Mouse (Mus musculus) kidney, postnatal 0 days (tissue): ENCODE measurements around the gene Xylt1. TPM values are rescaled to one million over a fixed set of nuclear protein-coding genes. Genes with fewer than 3 reads are reported as not detected.

ENCODE experiments used
- ATAC-seq: fragments of 200-750 bp; cut with Nextera tagmentation; replicated peaks from 2 replicates; pipeline ENCODE4 v1.8.0; 2017; ENCODE audit warnings: low read depth, moderate number of reproducible peaks, moderate TSS enrichment, moderate library complexity; ENCODE audit not compliant: low FRiP score
- DNase-seq: peaks from one replicate; pipeline ENCODE4 v3.0.0-alpha.2; 2016; ENCODE audit warnings: low spot score
- H3K27ac ChIP-seq: fragments of 300-500 bp; sonication (generic); 2 replicates; pipeline ENCODE4 v1.5.1; 2014; ENCODE audit warnings: mild to moderate bottlenecking
- H3K27me3 ChIP-seq: fragments of 300-500 bp; sonication (generic); 2 replicates; pipeline ENCODE4 v1.6.1; 2014; ENCODE audit warnings: low read length, mixed read lengths; ENCODE audit not compliant: insufficient read depth
- H3K36me3 ChIP-seq: fragments of 300-500 bp; sonication (generic); 2 replicates; pipeline ENCODE4 v1.6.1; 2014; ENCODE audit warnings: low read length, mixed read lengths; ENCODE audit not compliant: insufficient read depth
- H3K4me1 ChIP-seq: fragments of 300-500 bp; sonication (generic); replicated peaks from 2 replicates; pipeline ENCODE4 v1.6.1; 2014; ENCODE audit warnings: antibody characterized with exemption, low read length, mixed read lengths; ENCODE audit not compliant: insufficient read depth
- H3K4me2 ChIP-seq: fragments of 300-500 bp; sonication (generic); 2 replicates; pipeline ENCODE4 v1.6.1; 2014; ENCODE audit warnings: mild to moderate bottlenecking, low read length, moderate library complexity, mixed read lengths
- H3K4me3 ChIP-seq: fragments of 300-500 bp; sonication (generic); replicated peaks from 2 replicates; pipeline ENCODE4 v1.5.1; 2014; ENCODE audit warnings: low read depth, low read length
- H3K9ac ChIP-seq: fragments of 300-500 bp; sonication (generic); 2 replicates; pipeline ENCODE4 v1.6.1; 2014; ENCODE audit warnings: low read depth, low read length
- H3K9me3 ChIP-seq: fragments of 300-500 bp; sonication (generic); replicated peaks from 2 replicates; pipeline ENCODE4 v1.6.1; 2016; ENCODE audit warnings: low read length, inconsistent platforms, mixed read lengths
- CTCF ChIP-seq: IDR thresholded peaks from 2 replicates; pipeline ENCODE4 v1.5.1; 2016; ENCODE audit warnings: antibody characterized with exemption, low read depth, mild to moderate bottlenecking, moderate library complexity
- WGBS: fragments of 180-500 bp; shearing (Covaris S2); extraction: QIAGEN DNeasy Blood & Tissue Kit; methylation state at CpG from one replicate; pipeline ENCODE4 v1.1.7; 2014; 5-methylcytosine and 5-hydroxymethylcytosine counted together
- polyA plus RNA-seq: library from polyadenylated mRNA; unstranded; fragments of >200 nt; fragmentation: Nextera tagmentation; extraction: Ambion mirVana; gene quantifications from 2 replicates; pipeline ENCODE4 v1.2.1, GENCODE M21; 2015

Xylt1 gene
- 1.6 and 1.7 TPM in 2 replicates for polyA plus RNA-seq

DNA sequence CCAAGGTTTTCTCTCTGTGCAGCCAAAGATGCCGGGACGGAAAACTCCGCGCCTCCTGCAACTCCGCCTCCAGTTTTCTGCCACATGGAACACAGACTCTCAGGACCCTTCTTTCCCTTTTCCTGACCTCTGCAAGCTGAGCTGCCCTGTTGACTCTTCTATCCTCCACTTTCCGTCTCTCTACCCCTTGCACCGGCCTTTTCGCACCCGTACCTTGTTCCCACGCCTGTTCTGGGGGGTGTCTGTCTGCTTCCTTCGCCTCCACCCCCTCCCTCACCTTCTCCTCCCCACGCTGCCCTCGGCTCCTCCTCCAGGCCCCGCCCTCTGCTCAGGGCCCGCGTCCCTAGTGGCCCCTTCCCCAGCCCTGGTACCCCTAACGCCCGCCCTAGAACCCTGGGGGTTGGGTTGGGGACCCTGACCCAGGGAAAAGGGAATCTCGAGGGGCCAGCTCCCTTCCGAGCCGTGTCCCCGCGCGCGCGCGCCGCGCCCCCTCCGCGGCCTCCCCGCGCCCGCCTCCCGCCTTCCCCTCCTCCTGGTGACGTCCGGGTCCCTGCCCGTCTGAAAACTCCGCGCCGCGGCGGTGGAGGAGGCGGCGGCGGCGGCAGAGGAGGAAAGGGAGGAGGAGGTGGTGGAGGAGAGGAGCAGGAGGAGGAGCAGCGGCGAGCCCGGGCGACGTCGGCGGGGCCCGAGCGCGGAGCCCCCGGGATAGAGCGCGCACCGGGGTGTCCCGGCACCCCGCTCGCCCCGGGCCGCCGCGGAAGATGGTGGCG, at the start of gene Xylt1:
Gene Xylt1, plus strand, starts transcription at position 562 of the 770 bp plus-strand sequence.
- Histone ChIP-seq H3K9ac (peak within 1 kb of the TSS; percentile 75), H3K9me3 (no peaks in the 10 kb centered on the region), H3K4me2 (peak within 1 kb of the TSS; percentile 91), H3K27me3 (no peaks in the 10 kb centered on the region), H3K36me3 (no peaks in the 10 kb centered on the region), H3K27ac (peak within 1 kb of the TSS; percentile 75), H3K4me1 (peaks cover 12% of the 10 kb centered on the region), H3K4me3 (peak within 1 kb of the TSS; percentile 87)
- TF ChIP-seq CTCF: no peak
- ATAC-seq: peak; percentile 76
- DNase-seq: peak; percentile 90
- under 1% methylated on average over 59 of the region's 69 CpGs for WGBS

DNA sequence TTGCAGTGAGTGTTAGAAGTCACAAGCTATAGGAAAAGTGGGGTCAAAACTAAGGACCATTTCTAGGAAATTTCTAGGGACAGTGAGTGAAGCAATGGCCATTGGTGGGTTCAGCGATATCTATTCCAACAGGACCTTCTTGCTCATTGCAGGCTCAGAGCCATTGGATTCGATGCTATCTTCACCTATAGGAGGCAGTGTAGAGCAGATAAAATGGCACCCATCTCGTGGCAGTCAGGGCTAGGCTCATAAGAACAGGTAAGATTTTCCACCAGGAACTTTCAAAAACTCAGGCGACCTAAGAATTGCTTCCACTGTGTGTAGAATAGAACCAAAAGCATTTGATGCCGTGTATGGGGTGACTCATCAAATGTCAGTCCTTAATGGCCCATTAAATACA, 46.8 kb upstream of the Xylt1 start:
- Histone ChIP-seq H3K9ac (no peak overlapping the region), H3K4me2 (no peak overlapping the region), H3K27ac (no peak overlapping the region), H3K27me3 (no peaks in the 10 kb centered on the region), H3K9me3 (no peaks in the 10 kb centered on the region), H3K36me3 (no peaks in the 10 kb centered on the region), H3K4me3 (no peak overlapping the region), H3K4me1 (no peaks in the 10 kb centered on the region)
- DNase-seq: no peak
- no peak for TF ChIP-seq CTCF
- WGBS: 80% methylated on average over 5 of the region's 5 CpGs
- ATAC-seq: no peak

DNA sequence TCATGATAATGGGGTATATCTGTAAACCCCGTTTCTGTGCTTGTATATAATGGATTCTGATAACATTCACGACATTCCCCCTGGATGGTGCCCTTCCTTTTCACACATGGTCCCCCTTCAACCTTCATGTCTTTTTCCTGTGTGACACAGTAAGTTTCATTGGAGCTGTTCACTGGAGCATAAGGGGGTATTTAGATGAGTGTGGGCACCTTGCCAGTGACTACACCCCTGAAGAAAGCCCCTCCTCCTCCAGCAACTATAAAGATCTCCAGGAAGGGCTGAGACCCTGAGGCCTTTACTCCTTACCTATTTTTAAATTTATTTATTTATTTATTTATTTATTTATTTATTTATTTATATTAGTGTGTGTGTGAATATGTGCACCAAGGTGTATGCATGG, 24.5 kb upstream of the Xylt1 start:
- Histone ChIP-seq H3K27me3 (no peaks in the 10 kb centered on the region), H3K4me3 (no peak overlapping the region), H3K27ac (no peak overlapping the region), H3K4me2 (no peak overlapping the region), H3K9me3 (no peaks in the 10 kb centered on the region), H3K4me1 (no peaks in the 10 kb centered on the region), H3K36me3 (no peaks in the 10 kb centered on the region), H3K9ac (no peak overlapping the region)
- ATAC-seq (no peak), DNase-seq (no peak)
- TF ChIP-seq CTCF: no peak
- 83% methylated on average over 2 of the region's 2 CpGs for WGBS

DNA sequence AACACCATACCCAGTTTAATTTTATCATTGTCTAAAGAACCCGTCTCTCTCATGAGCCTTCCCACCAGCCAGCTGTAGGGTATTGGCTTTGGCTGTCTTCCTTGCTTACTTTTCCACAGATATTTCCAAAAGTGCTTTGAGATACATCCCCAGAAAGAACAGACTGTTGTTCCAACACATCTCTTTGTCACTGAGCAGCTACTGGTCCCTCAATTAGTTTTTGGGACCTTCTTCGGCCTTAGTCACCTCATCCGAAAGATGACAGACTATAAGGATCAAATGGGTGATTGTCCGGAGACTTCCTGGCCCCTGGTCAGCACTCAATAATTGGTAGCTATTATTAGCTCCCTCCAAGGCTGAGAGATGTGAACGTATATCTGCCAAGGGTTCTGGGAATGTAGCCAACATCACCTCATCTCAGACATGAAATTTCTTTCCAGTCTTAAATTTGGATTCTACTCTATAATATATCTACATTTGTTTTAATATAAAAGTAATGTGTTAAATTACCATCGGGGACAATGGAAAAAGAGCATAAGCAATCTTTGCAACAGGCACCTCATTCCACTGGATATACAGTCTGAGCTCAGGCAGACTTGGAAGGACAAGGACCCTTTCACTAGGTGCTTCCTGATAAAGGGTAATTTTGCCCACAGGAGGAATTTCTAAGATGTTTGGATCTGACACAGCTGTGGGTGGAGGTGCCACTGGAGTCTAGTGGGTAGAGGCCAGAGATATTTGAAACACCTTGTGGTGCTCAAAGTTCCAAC, 23.2 kb upstream of the Xylt1 start:
- no peak overlapping the region for H3K9ac ChIP-seq
- H3K36me3 ChIP-seq: no peaks in the 10 kb centered on the region
- H3K9me3 ChIP-seq: no peaks in the 10 kb centered on the region
- 49% methylated on average over 6 of the region's 6 CpGs for WGBS
- H3K4me2 ChIP-seq: no peak overlapping the region
- H3K4me1 ChIP-seq: no peaks in the 10 kb centered on the region
- H3K27me3 ChIP-seq: no peaks in the 10 kb centered on the region
- H3K27ac ChIP-seq: no peak overlapping the region
- no peak overlapping the region for H3K4me3 ChIP-seq
- ATAC-seq (no peak), DNase-seq (no peak)
- TF ChIP-seq CTCF: no peak

DNA sequence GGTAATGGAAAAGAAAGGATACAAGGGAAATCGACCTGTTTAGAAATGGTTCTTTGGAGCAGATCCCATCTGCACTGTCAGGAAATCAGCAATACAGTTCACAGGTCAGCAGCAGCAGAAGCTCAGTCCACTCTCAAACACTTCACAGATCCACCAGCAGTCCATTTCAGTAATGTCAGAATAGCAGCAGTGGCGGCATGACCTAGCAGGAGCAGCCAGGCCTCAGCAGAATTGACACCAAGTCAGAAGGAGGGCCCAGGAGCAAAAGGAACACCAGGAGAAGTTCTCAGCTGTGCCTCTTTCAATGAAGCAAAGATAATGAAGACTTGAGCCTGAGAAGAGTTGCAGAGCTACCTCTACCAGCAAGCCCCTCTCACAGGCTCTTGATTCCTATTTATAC, 19.5 kb upstream of the Xylt1 start:
- H3K36me3 ChIP-seq: no peaks in the 10 kb centered on the region
- H3K27me3 ChIP-seq: no peaks in the 10 kb centered on the region
- H3K4me3 ChIP-seq: no peak overlapping the region
- TF ChIP-seq CTCF: no peak
- H3K4me1 ChIP-seq: no peaks in the 10 kb centered on the region
- no peak overlapping the region for H3K9ac ChIP-seq
- no peak overlapping the region for H3K4me2 ChIP-seq
- ATAC-seq (no peak), DNase-seq (no peak)
- H3K9me3 ChIP-seq: no peaks in the 10 kb centered on the region
- WGBS: 83% methylated on average over 2 of the region's 2 CpGs
- no peak overlapping the region for H3K27ac ChIP-seq

DNA sequence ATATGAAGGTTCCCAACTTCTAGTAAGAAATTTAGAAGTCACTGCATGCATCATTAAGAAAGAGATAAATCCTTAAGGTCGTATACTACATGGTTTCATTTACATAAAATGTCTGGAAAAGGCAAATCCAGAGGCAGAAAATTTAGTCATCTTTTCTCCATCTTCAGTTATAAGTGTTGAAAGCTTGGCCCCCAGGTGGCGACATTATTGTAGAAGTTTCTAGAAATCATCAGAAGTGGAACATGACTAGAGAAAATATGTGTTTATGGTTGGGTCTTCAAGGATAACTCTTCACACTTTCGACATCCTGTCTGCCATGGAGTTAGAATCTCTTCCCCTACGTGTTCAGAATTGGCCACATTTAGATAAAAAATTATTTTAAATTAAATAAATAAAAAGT, 18.3 kb upstream of the Xylt1 start:
- Histone ChIP-seq H3K27ac (no peak overlapping the region), H3K27me3 (no peaks in the 10 kb centered on the region), H3K9me3 (no peaks in the 10 kb centered on the region), H3K4me1 (no peaks in the 10 kb centered on the region), H3K36me3 (no peaks in the 10 kb centered on the region), H3K4me2 (no peak overlapping the region), H3K9ac (no peak overlapping the region), H3K4me3 (no peak overlapping the region)
- WGBS: 81% methylated on average over 4 of the region's 4 CpGs
- ATAC-seq: no peak
- no peak for DNase-seq
- TF ChIP-seq CTCF: peak; percentile 35; the same call in 1 of the 2 replicates
